Mouse (Mus musculus) C2C12 (cell line): ENCODE measurements around the gene Bckdk. TPM values are rescaled to one million over a fixed set of nuclear protein-coding genes. Genes with fewer than 3 reads are reported as not detected.
"Not testable (repeated sequence)": the region's sequence is repeated elsewhere in the genome, so short reads cannot be mapped to it uniquely, and the experiment has no call there.

ENCODE experiments used
- H3K27me3 ChIP-seq: one replicate; pipeline ENCODE4 v1.6.1; 2011; ENCODE audit not compliant: control insufficient read depth, insufficient read depth, insufficient read length
- H3K36me3 ChIP-seq: one replicate; pipeline ENCODE4 v1.6.1; 2011; ENCODE audit not compliant: control insufficient read depth, insufficient read depth
- H3K4me3 ChIP-seq: one replicate; pipeline ENCODE4 v1.5.1; 2011; ENCODE audit warnings: mild to moderate bottlenecking, control low read depth; ENCODE audit not compliant: poor library complexity, insufficient read depth, severe bottlenecking
- H3K79me2 ChIP-seq: one replicate; pipeline ENCODE4 v1.6.1; 2011; ENCODE audit not compliant: control insufficient read depth, insufficient read depth
- H3K79me3 ChIP-seq: one replicate; pipeline ENCODE4 v1.6.1; 2011; ENCODE audit warnings: low read depth, control low read depth
- H3ac ChIP-seq: one replicate; pipeline ENCODE3; 2011; ENCODE audit warnings: low read depth; ENCODE audit not compliant: control insufficient read depth, insufficient read length
- CEBPB ChIP-seq: IDR thresholded peaks from one replicate; pipeline ENCODE4 v1.6.1; 2011; ENCODE audit warnings: low read depth, mild to moderate bottlenecking, control low read depth, moderate library complexity
- CTCF ChIP-seq: IDR thresholded peaks from one replicate; pipeline ENCODE4 v1.5.1; 2011; ENCODE audit not compliant: control insufficient read depth, insufficient read depth, insufficient read length
- FOSL1 ChIP-seq: IDR thresholded peaks from one replicate; pipeline ENCODE4 v1.8.0; 2011; ENCODE audit warnings: mild to moderate bottlenecking, low read length; ENCODE audit not compliant: poor library complexity, insufficient read depth, severe bottlenecking
- MAX ChIP-seq: IDR thresholded peaks from one replicate; pipeline ENCODE4 v1.6.1; 2011; ENCODE audit warnings: mild to moderate bottlenecking, control low read depth
- MYOD1 ChIP-seq: IDR thresholded peaks from one replicate; pipeline ENCODE4 v1.6.1; 2011; ENCODE audit warnings: low read depth; ENCODE audit not compliant: control insufficient read depth, insufficient read length
- MYOG ChIP-seq: IDR thresholded peaks from one replicate; pipeline ENCODE4 v1.6.1; 2011; ENCODE audit not compliant: control insufficient read depth, insufficient read length; ENCODE audit errors: extremely low read depth
- USF1 ChIP-seq: IDR thresholded peaks from one replicate; pipeline ENCODE4 v1.6.1; 2011; ENCODE audit warnings: low read depth, mild to moderate bottlenecking, control low read depth, moderate library complexity
- polyA plus RNA-seq: library from polyadenylated mRNA; unstranded; fragments of >200 nt; fragmentation: generic; extraction: Trizol; gene quantifications from one replicate; pipeline ENCODE4 v1.2.1, GENCODE M21; 2012; ENCODE audit warnings: missing spikeins

Gene Bckdk
- polyA plus RNA-seq, 1 experiment, result 52.4 TPM

GRCm38 (mm10) chr7:127890798-127891197, 13.1 kb upstream of the Bckdk start, which contains the start of gene Prss53:
Gene Prss53, minus strand, starts transcription at chr7:127890970.
- Histone ChIP-seq H3K27me3 (no peaks in the 10 kb centered on the region), H3K79me2 (peaks cover 11% of the 10 kb centered on the region), H3ac (no peak within 1 kb of the TSS), H3K79me3 (no peaks in the 10 kb centered on the region), H3K4me3 (no peak within 1 kb of the TSS), H3K36me3 (peaks cover 5% of the 10 kb centered on the region)
- no peak for TF ChIP-seq CEBPB
- TF ChIP-seq FOSL1, result no peak
- no peak for TF ChIP-seq MYOG
- no peak for TF ChIP-seq MAX

- Histone ChIP-seq H3K36me3 (no peaks in the 10 kb centered on the region), H3ac (no peak overlapping the region), H3K27me3 (peaks cover 5% of the 10 kb centered on the region), H3K4me3 (no peak overlapping the region), H3K79me3 (no peaks in the 10 kb centered on the region), H3K79me2 (no peaks in the 10 kb centered on the region)
- TF ChIP-seq MYOD1 (no peak), MAX (no peak), MYOG (no peak)
These were observed 9.4 kb upstream of the Bckdk start for GRCm38 (mm10) chr7:127894480-127894879.

- Histone ChIP-seq H3K4me3 (peak within 1 kb of the TSS; percentile 31), H3ac (peak within 1 kb of the TSS; percentile 15), H3K27me3 (peaks cover 9% of the 10 kb centered on the region), H3K79me3 (no peaks in the 10 kb centered on the region), H3K79me2 (no peaks in the 10 kb centered on the region), H3K36me3 (no peaks in the 10 kb centered on the region)
- TF ChIP-seq MAX, result peak; percentile 71
- TF ChIP-seq FOSL1, result no peak
- peak; percentile 23 for TF ChIP-seq CTCF
- no peak for TF ChIP-seq USF1
- no peak for TF ChIP-seq MYOG
- TF ChIP-seq MYOD1, result no peak
- no peak for TF ChIP-seq CEBPB
These were observed 8.4 kb upstream of the Bckdk start, which contains the start of the genes Gm21974 and Vkorc1 for GRCm38 (mm10) chr7:127895442-127895841. Gene Gm21974, minus strand, starts transcription at chr7:127895454. Gene Vkorc1, minus strand, starts transcription at chr7:127895617.

GRCm38 (mm10) chr7:127895891-127896290, 8.0 kb upstream of the Bckdk start:
- not testable (repeated sequence) for H3K36me3 ChIP-seq, H3K79me2 ChIP-seq, H3K4me3 ChIP-seq, H3ac ChIP-seq, H3K27me3 ChIP-seq, H3K79me3 ChIP-seq

GRCm38 (mm10) chr7:127896384-127896783, 7.5 kb upstream of the Bckdk start:
- no peak overlapping the region for H3ac ChIP-seq
- no peak overlapping the region for H3K4me3 ChIP-seq
- peaks cover 9% of the 10 kb centered on the region for H3K27me3 ChIP-seq
- no peaks in the 10 kb centered on the region for H3K79me2 ChIP-seq
- no peaks in the 10 kb centered on the region for H3K36me3 ChIP-seq
- TF ChIP-seq CEBPB, result no peak
- peak; percentile 44 for TF ChIP-seq CTCF
- no peaks in the 10 kb centered on the region for H3K79me3 ChIP-seq

GRCm38 (mm10) chr7:127897542-127897941, 6.3 kb upstream of the Bckdk start:
- H3K4me3 ChIP-seq, result no peak overlapping the region
- H3K79me3 ChIP-seq, result no peaks in the 10 kb centered on the region
- H3K79me2 ChIP-seq, result no peaks in the 10 kb centered on the region
- no peak for TF ChIP-seq MAX
- TF ChIP-seq MYOD1, result no peak
- TF ChIP-seq FOSL1, result no peak
- TF ChIP-seq USF1, result no peak
- TF ChIP-seq MYOG, result no peak
- TF ChIP-seq CTCF, result no peak
- TF ChIP-seq CEBPB, result no peak
- H3K36me3 ChIP-seq, result no peaks in the 10 kb centered on the region
- H3K27me3 ChIP-seq, result peaks cover 9% of the 10 kb centered on the region
- no peak overlapping the region for H3ac ChIP-seq
